Mouse (Mus musculus): ENCODE results near the gene Gin1.

DNA sequence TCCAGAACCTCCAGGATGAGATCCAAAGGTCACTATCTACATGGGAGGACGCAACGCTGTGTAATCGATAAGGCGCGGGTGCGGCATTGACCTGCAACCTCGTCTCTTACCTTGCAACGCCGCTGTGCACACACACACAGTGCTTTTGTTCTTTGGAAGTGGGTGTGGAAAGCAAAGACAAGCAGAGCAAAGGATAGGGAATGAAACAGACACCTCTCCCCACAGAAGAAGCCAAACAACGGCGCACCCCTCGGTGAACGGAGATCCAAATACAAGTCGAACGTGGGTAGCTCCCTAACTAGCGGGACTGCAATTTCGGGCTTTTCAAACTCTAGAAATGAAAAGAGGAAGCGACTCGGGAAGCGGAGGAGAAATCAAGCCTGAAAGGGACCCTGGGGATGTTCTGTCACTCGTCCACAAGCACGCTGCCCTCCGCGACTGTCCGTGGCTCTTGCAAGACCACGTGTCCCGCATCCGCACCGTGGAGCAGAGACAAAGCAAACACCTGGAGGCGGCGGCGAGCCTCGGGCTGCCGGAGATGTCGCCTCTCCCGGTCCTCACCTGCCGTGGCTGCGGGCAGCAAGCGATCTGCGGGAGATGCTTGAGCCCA lies 573 bp upstream of the Gin1 start:
- TF ChIP-seq ZC3H11A (IDR thresholded peaks at IDR 0.05; ENCODE audit: low read depth, low read length) (no peak), POLR2AphosphoS2 (IDR thresholded peaks at IDR 0.05; ENCODE audit: low read length) (no peak)
